Mouse (Mus musculus): ENCODE results near the gene Rab40b. TPM values are rescaled to one million over a fixed set of nuclear protein-coding genes. Genes with fewer than 3 reads are reported as not detected.
"Not testable (repeated sequence)": the region's sequence is repeated elsewhere in the genome, so short reads cannot be mapped to it uniquely, and the experiment has no call there.

Rab40b gene
- polyA plus RNA-seq, 1 experiment from 2014 or later: 5.5 TPM

DNA sequence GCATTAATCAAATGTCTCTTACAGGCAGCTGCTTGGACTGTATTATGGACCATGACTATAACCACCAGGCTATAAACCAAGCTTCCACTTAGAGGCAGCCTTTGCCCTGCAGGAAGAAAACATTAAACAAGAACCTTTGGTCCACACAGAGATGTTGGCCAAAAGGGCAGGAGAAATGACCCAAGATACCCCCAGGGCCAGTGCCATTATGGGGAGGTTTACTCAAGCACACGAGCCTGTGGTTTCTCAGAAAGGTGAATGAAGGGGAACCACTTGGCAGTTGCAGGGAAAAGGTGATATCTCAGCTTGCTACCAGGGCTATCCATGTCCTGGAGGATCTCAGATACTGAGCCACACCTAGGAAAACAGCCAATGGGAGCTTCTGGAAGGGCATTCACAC is 62.0 kb downstream of the Rab40b start:
- Histone ChIP-seq H3K27me3 (ENCODE audit: control insufficient read depth, insufficient read depth, low read length) (no peaks in the 10 kb centered on the region), H3K4me3 (ENCODE audit: low read depth, low read length) (no peak overlapping the region), H3K9me3 (ENCODE audit: control insufficient read depth, low read length) (no peaks in the 10 kb centered on the region), H3K4me2 (replicated peaks; ENCODE audit: low read depth) (no peak overlapping the region), H3K27ac (replicated peaks) (no peak overlapping the region), H3K9ac (ENCODE audit: low read length) (no peak overlapping the region), H3K36me3 (ENCODE audit: control insufficient read depth, insufficient read depth, low read length) (peaks cover 15% of the 10 kb centered on the region), H3K4me1 (replicated peaks; ENCODE audit: control insufficient read depth, insufficient read depth) (no peaks in the 10 kb centered on the region)
- WGBS: 36% methylated on average over 1 of the region's 1 CpGs
- ATAC-seq (ENCODE audit: low FRiP score, low TSS enrichment): peak; percentile 30; the same call in 1 of the 2 replicates
- peak; percentile 33 for DNase-seq (ENCODE audit: low spot score)
- TF ChIP-seq CTCF (IDR thresholded peaks at IDR 0.05; ENCODE audit: low read depth) (no peak), EP300 (optimal IDR thresholded peaks at IDR 0.05) (no peak)

GRCm38 (mm10) chr11:121307712-121308111 is 80.3 kb downstream of the Rab40b start:
- not testable (repeated sequence) for H3K4me3 ChIP-seq (ENCODE audit: low read depth, low read length); DNase-seq (ENCODE audit: low spot score); H3K27me3 ChIP-seq (ENCODE audit: control insufficient read depth, insufficient read depth, low read length); H3K4me1 ChIP-seq (replicated peaks; ENCODE audit: control insufficient read depth, insufficient read depth); H3K9me3 ChIP-seq (ENCODE audit: control insufficient read depth, low read length); ATAC-seq (ENCODE audit: low FRiP score, low TSS enrichment); H3K27ac ChIP-seq (replicated peaks); H3K36me3 ChIP-seq (ENCODE audit: control insufficient read depth, insufficient read depth, low read length); H3K4me2 ChIP-seq (replicated peaks; ENCODE audit: low read depth); H3K9ac ChIP-seq (ENCODE audit: low read length)
- WGBS: 94% methylated on average over 6 of the region's 6 CpGs

DNA sequence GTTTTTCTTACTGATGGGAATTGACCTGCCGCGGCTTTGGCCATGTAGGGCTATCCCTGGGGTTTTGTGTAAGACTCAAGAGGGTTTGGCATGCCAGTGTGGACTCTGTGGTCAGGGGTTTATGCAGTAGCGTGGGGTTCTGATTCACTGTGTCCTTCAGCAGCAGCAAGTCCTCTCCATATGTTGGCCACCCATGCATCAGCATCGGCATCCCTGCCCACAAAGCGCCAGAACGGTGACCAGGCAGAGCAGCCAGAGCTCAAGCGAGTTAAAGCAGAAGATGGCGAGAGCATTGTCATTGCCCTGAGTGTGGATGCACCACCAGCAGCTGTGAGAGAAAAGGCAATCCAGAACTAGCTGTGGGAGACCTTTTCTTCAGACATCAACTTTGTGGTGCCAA is 81.4 kb downstream of the Rab40b start:
- Histone ChIP-seq H3K9ac (ENCODE audit: low read length) (no peak overlapping the region), H3K36me3 (ENCODE audit: control insufficient read depth, insufficient read depth, low read length) (peaks cover 11% of the 10 kb centered on the region), H3K27ac (replicated peaks) (no peak overlapping the region), H3K9me3 (ENCODE audit: control insufficient read depth, low read length) (no peaks in the 10 kb centered on the region), H3K27me3 (ENCODE audit: control insufficient read depth, insufficient read depth, low read length) (no peaks in the 10 kb centered on the region), H3K4me3 (ENCODE audit: low read depth, low read length) (no peak overlapping the region), H3K4me2 (replicated peaks; ENCODE audit: low read depth) (no peak overlapping the region), H3K4me1 (replicated peaks; ENCODE audit: control insufficient read depth, insufficient read depth) (no peaks in the 10 kb centered on the region)
- ATAC-seq (ENCODE audit: low FRiP score, low TSS enrichment) (no peak), DNase-seq (ENCODE audit: low spot score) (no peak)
- TF ChIP-seq CTCF (IDR thresholded peaks at IDR 0.05; ENCODE audit: low read depth) (no peak), EP300 (optimal IDR thresholded peaks at IDR 0.05) (no peak)
- WGBS: 96% methylated on average over 8 of the region's 8 CpGs

Small RNAs within 50 kb of the gene (microRNA-seq; reads per million reads assigned to microRNA genes)
- not detected for gene Mir7236

Other genes starting within 250 kb of the Rab40b start
- gene Tex19.1, start 242.1 kb downstream of the Rab40b start, polyA plus RNA-seq (2015; fragmentation: Nextera tagmentation; extraction: Ambion mirVana): 0.34 and 0.48 TPM in 2 replicates
- gene Uts2r, start 228.0 kb downstream of the Rab40b start, polyA plus RNA-seq (2015; fragmentation: Nextera tagmentation; extraction: Ambion mirVana): not detected in 2 replicates
- 5.7 and 6.4 TPM in 2 replicates for gene Hexdc, start 183.8 kb downstream of the Rab40b start, polyA plus RNA-seq (2015; fragmentation: Nextera tagmentation; extraction: Ambion mirVana)
- 22.2 and 23.3 TPM in 2 replicates for gene Ogfod3, start 183.5 kb downstream of the Rab40b start, polyA plus RNA-seq (2015; fragmentation: Nextera tagmentation; extraction: Ambion mirVana)
- gene Cybc1, start 158.9 kb downstream of the Rab40b start, polyA plus RNA-seq (2015; fragmentation: Nextera tagmentation; extraction: Ambion mirVana): 26.9 and 27.4 TPM in 2 replicates
- gene Narf, start 151.0 kb downstream of the Rab40b start, polyA plus RNA-seq (2015; fragmentation: Nextera tagmentation; extraction: Ambion mirVana): 19.3 and 19.8 TPM in 2 replicates
- gene Foxk2, start 128.3 kb downstream of the Rab40b start, polyA plus RNA-seq (2015; fragmentation: Nextera tagmentation; extraction: Ambion mirVana): 3.4 and 5.3 TPM in 2 replicates
- gene Wdr45b, start 33.8 kb downstream of the Rab40b start, polyA plus RNA-seq (2015; fragmentation: Nextera tagmentation; extraction: Ambion mirVana): 48.7 and 53.2 TPM in 2 replicates
- 3.7 and 4.6 TPM in 2 replicates for gene Fn3krp, start 33.1 kb upstream of the Rab40b start, polyA plus RNA-seq (2015; fragmentation: Nextera tagmentation; extraction: Ambion mirVana)
- 0.44 and 0.52 TPM in 2 replicates for gene Fn3k, start 46.7 kb upstream of the Rab40b start, polyA plus RNA-seq (2015; fragmentation: Nextera tagmentation; extraction: Ambion mirVana)
- gene Tbcd, start 63.7 kb upstream of the Rab40b start, polyA plus RNA-seq (2015; fragmentation: Nextera tagmentation; extraction: Ambion mirVana): 36.8 and 41.3 TPM in 2 replicates
- 19.2 and 22.7 TPM in 2 replicates for gene Zfp750, start 131.1 kb upstream of the Rab40b start, polyA plus RNA-seq (2015; fragmentation: Nextera tagmentation; extraction: Ambion mirVana)